Mouse (Mus musculus) hindbrain, postnatal 0 days (tissue): ENCODE results near the gene F7. TPM values are rescaled to one million over a fixed set of nuclear protein-coding genes. Genes with fewer than 3 reads are reported as not detected.

Source experiments
- ATAC-seq: fragments of 200-750 bp; cut with Nextera tagmentation; 2 replicates; pipeline ENCODE4 v1.8.0; 2017; ENCODE audit warnings: mild to moderate bottlenecking, moderate TSS enrichment, moderate library complexity
- DNase-seq: peaks from one replicate; pipeline ENCODE4 v3.0.0-alpha.2; 2015; ENCODE audit warnings: low spot score
- H3K27ac ChIP-seq: fragments of 300-500 bp; sonication (generic); 2 replicates; pipeline ENCODE4 v1.5.1; 2014; ENCODE audit warnings: mild to moderate bottlenecking
- H3K27me3 ChIP-seq: fragments of 300-500 bp; sonication (generic); 2 replicates; pipeline ENCODE4 v1.6.1; 2014; ENCODE audit warnings: low read length, mixed read lengths; ENCODE audit not compliant: insufficient read depth
- H3K36me3 ChIP-seq: fragments of 300-500 bp; sonication (generic); 2 replicates; pipeline ENCODE4 v1.6.1; 2014; ENCODE audit warnings: low read length, mixed read lengths; ENCODE audit not compliant: insufficient read depth
- H3K4me1 ChIP-seq: fragments of 300-500 bp; sonication (generic); 2 replicates; pipeline ENCODE4 v1.6.1; 2014; ENCODE audit warnings: antibody characterized with exemption, low read length, mixed read lengths; ENCODE audit not compliant: insufficient read depth
- H3K4me2 ChIP-seq: fragments of 300-500 bp; sonication (generic); 2 replicates; pipeline ENCODE4 v1.6.1; 2014; ENCODE audit warnings: low read depth, mild to moderate bottlenecking, low read length, moderate library complexity, mixed read lengths
- H3K4me3 ChIP-seq: fragments of 300-500 bp; sonication (generic); 2 replicates; pipeline ENCODE4 v1.5.1; 2014; ENCODE audit warnings: low read length
- H3K9ac ChIP-seq: fragments of 300-500 bp; sonication (generic); replicated peaks from 2 replicates; pipeline ENCODE4 v1.6.1; 2014; ENCODE audit warnings: mild to moderate bottlenecking, low read length, moderate library complexity, mixed read lengths
- H3K9me3 ChIP-seq: fragments of 300-500 bp; sonication (generic); 2 replicates; pipeline ENCODE4 v1.6.1; 2016; ENCODE audit warnings: low read length, mixed read lengths
- CTCF ChIP-seq: IDR thresholded peaks from 2 replicates; pipeline ENCODE4 v1.5.1; 2016; ENCODE audit warnings: antibody characterized with exemption, control low read depth, low read depth
- WGBS: fragments of 180-500 bp; shearing (Covaris S2); extraction: QIAGEN DNeasy Blood & Tissue Kit; methylation state at CpG from one replicate; pipeline ENCODE4 v1.1.7; 2014; 5-methylcytosine and 5-hydroxymethylcytosine counted together
- polyA plus RNA-seq: library from polyadenylated mRNA; unstranded; fragments of >200 nt; fragmentation: Nextera tagmentation; extraction: Ambion mirVana; gene quantifications from 2 replicates; pipeline ENCODE4 v1.2.1, GENCODE M21; 2015
- total RNA-seq: library from RNA; depleted of rRNA; stranded (reverse); fragments of >200 nt; gene quantifications from 2 replicates; pipeline ENCODE4 v1.2.3, GENCODE M21; 2014; rRNA removed

Gene F7
- total RNA-seq (0.10 TPM in 1 of 2 replicates, not detected in the other), polyA plus RNA-seq (not detected in 2 replicates)

DNA sequence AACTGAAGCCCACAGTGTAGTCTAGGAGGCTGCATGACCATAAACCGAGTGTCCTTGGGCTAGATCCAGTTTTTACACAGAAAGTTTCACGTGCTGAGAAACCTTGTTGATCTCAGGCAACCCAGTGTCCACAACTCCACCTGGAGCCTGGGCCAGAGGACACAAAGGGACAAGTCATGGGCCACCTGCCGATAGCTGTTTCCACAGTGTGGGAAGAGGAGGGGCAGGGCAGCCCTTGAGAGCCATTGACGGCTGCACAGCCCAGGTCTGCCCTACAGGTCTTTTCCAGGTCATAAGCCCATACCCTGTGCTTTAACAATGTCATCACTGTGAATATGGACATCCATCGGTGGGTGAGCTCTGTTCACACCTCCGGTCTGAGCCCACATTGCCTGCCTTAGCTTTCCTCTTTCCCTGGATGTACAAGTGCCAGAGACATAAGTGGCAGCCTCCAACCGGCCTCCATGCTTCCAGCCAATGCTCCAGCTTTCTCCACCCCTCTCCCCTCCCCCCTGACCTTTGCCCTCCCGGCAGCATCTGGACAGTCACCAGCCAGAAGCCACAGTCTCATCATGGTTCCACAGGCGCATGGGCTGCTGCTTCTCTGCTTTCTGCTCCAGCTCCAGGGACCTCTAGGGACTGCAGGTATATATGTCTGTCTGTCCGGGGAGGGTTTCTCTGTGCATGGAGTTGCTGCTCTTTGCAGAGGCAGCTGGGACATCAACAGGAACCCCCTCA, at the start of gene F7:
F7 (plus strand) TSS at position 548 of the 738 bp plus-strand sequence.
- DNase-seq (no peak), ATAC-seq (no peak; the same call in 1 of the 2 replicates)
- Histone ChIP-seq H3K9ac (no peak within 1 kb of the TSS), H3K4me3 (no peak within 1 kb of the TSS), H3K4me1 (no peaks in the 10 kb centered on the region), H3K9me3 (no peaks in the 10 kb centered on the region), H3K27me3 (no peaks in the 10 kb centered on the region), H3K36me3 (0 out of 2 replicates have a peak, but pooled peaks cover 2% of the 10 kb centered on the region), H3K27ac (no peak within 1 kb of the TSS), H3K4me2 (no peak within 1 kb of the TSS)
- 59% methylated on average over 10 of the region's 10 CpGs for WGBS
- no peak for TF ChIP-seq CTCF

DNA sequence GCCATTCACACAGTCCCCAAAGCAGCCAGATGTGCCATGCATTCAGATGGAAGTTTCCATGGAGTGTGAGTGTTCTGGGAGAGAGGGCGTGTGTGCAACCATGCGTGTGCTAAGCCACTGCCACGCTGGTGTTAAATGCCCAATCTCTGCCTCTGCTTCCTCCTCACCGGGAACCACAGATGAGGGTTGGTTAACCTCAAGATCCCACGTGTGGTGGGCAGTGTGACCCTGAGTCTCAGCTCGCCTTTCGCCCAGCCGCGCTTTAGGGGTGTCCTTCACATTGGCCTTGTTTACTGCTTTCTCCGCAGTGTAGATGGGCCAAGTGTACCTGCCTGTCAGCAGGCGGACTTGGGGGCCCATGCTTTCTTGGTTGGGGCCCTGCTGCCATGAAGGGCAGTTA, 49.5 kb upstream of the F7 start:
- Histone ChIP-seq H3K27me3 (no peaks in the 10 kb centered on the region), H3K4me2 (no peak overlapping the region), H3K4me3 (no peak overlapping the region), H3K27ac (no peak overlapping the region), H3K36me3 (peaks cover 27% of the 10 kb centered on the region), H3K9me3 (no peaks in the 10 kb centered on the region), H3K4me1 (no peaks in the 10 kb centered on the region), H3K9ac (no peak overlapping the region)
- no peak for TF ChIP-seq CTCF
- no peak for ATAC-seq
- DNase-seq, result no peak
- 81% methylated on average over 11 of the region's 11 CpGs for WGBS

DNA sequence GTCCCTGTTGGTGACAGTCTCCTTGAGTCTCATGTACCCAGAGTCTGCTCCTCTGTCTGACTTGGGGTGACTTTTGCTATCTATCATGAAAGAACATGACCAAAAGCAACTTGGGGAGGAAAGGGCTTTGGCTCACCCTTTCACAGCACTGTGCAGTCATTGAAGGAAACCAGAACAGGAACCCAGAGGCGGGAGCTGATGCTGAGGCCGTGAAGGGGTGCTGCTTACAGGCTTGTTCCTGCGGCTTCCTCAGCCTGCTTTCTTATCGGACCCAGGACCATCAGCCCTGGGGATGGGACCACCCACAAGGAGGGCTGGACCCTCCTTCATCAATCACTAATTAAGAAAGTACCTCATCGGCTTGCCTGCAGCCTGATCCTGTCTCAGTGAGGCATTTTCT, 49.1 kb upstream of the F7 start:
- H3K27ac ChIP-seq, result no peak overlapping the region
- H3K9me3 ChIP-seq, result no peaks in the 10 kb centered on the region
- ATAC-seq (no peak), DNase-seq (no peak)
- H3K4me1 ChIP-seq, result no peaks in the 10 kb centered on the region
- H3K4me3 ChIP-seq, result no peak overlapping the region
- WGBS, result 71% methylated on average over 5 of the region's 5 CpGs
- H3K9ac ChIP-seq, result no peak overlapping the region
- H3K4me2 ChIP-seq, result no peak overlapping the region
- no peak for TF ChIP-seq CTCF
- peaks cover 27% of the 10 kb centered on the region for H3K36me3 ChIP-seq
- no peaks in the 10 kb centered on the region for H3K27me3 ChIP-seq

DNA sequence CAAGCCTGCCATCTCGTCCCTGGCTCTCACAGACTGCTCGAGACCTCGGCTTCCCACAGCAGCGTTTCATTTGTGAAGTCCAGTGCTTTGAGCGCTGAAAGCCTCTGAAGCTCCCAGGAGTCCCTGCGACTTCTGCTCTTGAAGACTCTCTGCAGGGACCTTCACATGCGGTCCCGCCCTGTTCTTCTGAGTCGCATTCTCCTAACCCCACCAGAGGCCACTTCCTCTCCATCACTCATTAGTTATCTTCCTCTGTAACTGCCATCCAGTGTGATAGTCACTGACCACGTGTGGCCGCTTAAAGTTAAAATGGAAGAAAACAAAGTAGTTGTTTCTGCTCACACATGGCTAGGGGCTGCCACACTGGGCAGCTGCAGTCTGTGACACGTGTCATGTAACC, 48.5 kb upstream of the F7 start:
- 82% methylated on average over 12 of the region's 12 CpGs for WGBS
- Histone ChIP-seq H3K27me3 (no peaks in the 10 kb centered on the region), H3K4me2 (no peak overlapping the region), H3K4me1 (no peaks in the 10 kb centered on the region), H3K4me3 (no peak overlapping the region), H3K9me3 (no peaks in the 10 kb centered on the region), H3K36me3 (peaks cover 27% of the 10 kb centered on the region), H3K27ac (no peak overlapping the region), H3K9ac (no peak overlapping the region)
- no peak for TF ChIP-seq CTCF
- ATAC-seq, result no peak
- no peak for DNase-seq

DNA sequence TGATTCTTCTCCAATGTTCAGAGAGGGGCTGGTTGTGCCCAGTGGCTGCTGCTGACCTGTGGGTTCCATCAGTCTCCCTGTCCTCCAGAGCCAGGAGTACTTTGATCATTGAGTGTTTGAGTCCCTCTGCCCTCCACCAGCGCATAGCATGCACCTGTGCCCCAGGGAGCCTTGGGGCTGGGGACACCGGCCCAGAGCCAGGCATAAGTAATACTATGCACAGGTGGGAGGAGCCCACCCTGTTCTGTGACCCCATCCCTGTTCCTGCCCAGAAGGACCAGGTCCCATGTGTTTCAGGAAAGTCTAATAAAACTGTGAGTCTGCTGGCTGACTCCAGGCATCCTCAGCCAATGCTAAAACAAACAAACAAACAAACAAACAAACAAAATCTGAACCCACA, 47.5 kb upstream of the F7 start:
- Histone ChIP-seq H3K4me3 (no peak overlapping the region), H3K9ac (no peak overlapping the region), H3K9me3 (no peaks in the 10 kb centered on the region), H3K4me2 (no peak overlapping the region), H3K27ac (peak overlapping the region; percentile 11; the same call in 1 of the 2 replicates), H3K36me3 (peaks cover 27% of the 10 kb centered on the region), H3K4me1 (no peaks in the 10 kb centered on the region), H3K27me3 (no peaks in the 10 kb centered on the region)
- DNase-seq (no peak), ATAC-seq (no peak)
- no peak for TF ChIP-seq CTCF
- WGBS, result 63% methylated on average over 2 of the region's 2 CpGs

DNA sequence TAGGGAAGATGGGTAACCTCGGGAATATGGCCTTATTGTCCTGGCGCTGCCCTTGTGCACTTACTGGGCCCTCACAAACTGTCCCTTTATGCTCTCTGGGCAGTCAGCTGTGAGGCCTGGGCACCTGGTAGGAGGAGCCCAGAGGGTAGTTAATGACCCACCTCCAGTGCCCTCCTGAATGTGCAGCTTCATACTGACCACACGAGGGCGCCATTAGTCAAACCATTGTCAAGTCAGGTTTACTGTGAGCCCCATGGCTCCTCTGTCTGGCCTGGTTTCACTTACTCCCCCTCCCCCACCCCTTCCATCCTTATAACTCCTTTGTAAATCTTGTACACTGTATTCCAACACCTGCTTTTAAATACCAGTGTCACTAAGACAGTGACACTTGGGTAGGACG, 47.1 kb upstream of the F7 start:
- ATAC-seq (peak; percentile 78), DNase-seq (peak; percentile 79)
- Histone ChIP-seq H3K4me2 (no peak overlapping the region), H3K4me3 (no peak overlapping the region), H3K4me1 (no peaks in the 10 kb centered on the region), H3K9ac (no peak overlapping the region), H3K36me3 (peaks cover 27% of the 10 kb centered on the region), H3K9me3 (no peaks in the 10 kb centered on the region), H3K27me3 (no peaks in the 10 kb centered on the region), H3K27ac (no peak overlapping the region)
- peak; percentile 80 for TF ChIP-seq CTCF
- 35% methylated on average over 5 of the region's 5 CpGs for WGBS
